Mouse (Mus musculus) lung, postnatal 0 days (tissue): ENCODE data around the gene Htra1. TPM values are rescaled to one million over a fixed set of nuclear protein-coding genes. Genes with fewer than 3 reads are reported as not detected.
A peak's percentile ranks its signal among the peaks of the same experiment; 100 is the strongest.

Experiments
- ATAC-seq: fragments of 200-750 bp; cut with Nextera tagmentation; 2 replicates; pipeline ENCODE4 v1.8.0; 2017; ENCODE audit warnings: moderate library complexity
- DNase-seq: peaks from one replicate; pipeline ENCODE4 v3.0.0-alpha.2; 2016; ENCODE audit warnings: low spot score
- H3K27ac ChIP-seq: fragments of 300-500 bp; sonication (generic); 2 replicates; pipeline ENCODE4 v1.5.1; 2014; ENCODE audit warnings: antibody characterized with exemption, mild to moderate bottlenecking, low read length, mixed read lengths
- H3K27me3 ChIP-seq: fragments of 300-500 bp; sonication (generic); replicated peaks from 2 replicates; pipeline ENCODE4 v1.6.1; 2014; ENCODE audit warnings: low read length, mixed read lengths; ENCODE audit not compliant: insufficient read depth
- H3K36me3 ChIP-seq: fragments of 300-500 bp; sonication (generic); 2 replicates; pipeline ENCODE4 v1.6.1; 2014; ENCODE audit warnings: low read length, mixed read lengths; ENCODE audit not compliant: insufficient read depth
- H3K4me1 ChIP-seq: fragments of 300-500 bp; sonication (generic); 2 replicates; pipeline ENCODE4 v1.6.1; 2014; ENCODE audit warnings: antibody characterized with exemption, low read depth, low read length, mixed read lengths; ENCODE audit not compliant: insufficient read depth
- H3K4me2 ChIP-seq: fragments of 300-500 bp; sonication (generic); replicated peaks from 2 replicates; pipeline ENCODE4 v1.6.1; 2014; ENCODE audit warnings: low read depth, mild to moderate bottlenecking, low read length, moderate library complexity, mixed read lengths
- H3K4me3 ChIP-seq: fragments of 300-500 bp; sonication (generic); 2 replicates; pipeline ENCODE4 v1.5.1; 2014; ENCODE audit warnings: low read depth, low read length
- H3K9ac ChIP-seq: fragments of 300-500 bp; sonication (generic); replicated peaks from 2 replicates; pipeline ENCODE4 v1.6.1; 2014; ENCODE audit warnings: low read depth, mild to moderate bottlenecking
- H3K9me3 ChIP-seq: fragments of 300-500 bp; sonication (generic); 2 replicates; pipeline ENCODE4 v1.6.1; 2016; ENCODE audit warnings: low read length, mixed read lengths
- CTCF ChIP-seq: IDR thresholded peaks from 2 replicates; pipeline ENCODE4 v1.5.1; 2016; ENCODE audit warnings: antibody characterized with exemption, mild to moderate bottlenecking
- EP300 ChIP-seq: IDR thresholded peaks from 2 replicates; pipeline ENCODE4 v1.6.1; 2016; ENCODE audit warnings: antibody characterized with exemption, mild to moderate bottlenecking, control low read depth
- WGBS: fragments of 180-500 bp; shearing (Covaris S2); extraction: QIAGEN DNeasy Blood & Tissue Kit; methylation state at CpG from one replicate; pipeline ENCODE4 v1.1.7; 2014; 5-methylcytosine and 5-hydroxymethylcytosine counted together
- polyA plus RNA-seq: library from polyadenylated mRNA; unstranded; fragments of >200 nt; fragmentation: Nextera tagmentation; extraction: Ambion mirVana; gene quantifications from 2 replicates; pipeline ENCODE4 v1.2.1, GENCODE M21; 2015

The Htra1 gene
- polyA plus RNA-seq, 1 experiment from 2014 or later: 44.6 TPM

DNA sequence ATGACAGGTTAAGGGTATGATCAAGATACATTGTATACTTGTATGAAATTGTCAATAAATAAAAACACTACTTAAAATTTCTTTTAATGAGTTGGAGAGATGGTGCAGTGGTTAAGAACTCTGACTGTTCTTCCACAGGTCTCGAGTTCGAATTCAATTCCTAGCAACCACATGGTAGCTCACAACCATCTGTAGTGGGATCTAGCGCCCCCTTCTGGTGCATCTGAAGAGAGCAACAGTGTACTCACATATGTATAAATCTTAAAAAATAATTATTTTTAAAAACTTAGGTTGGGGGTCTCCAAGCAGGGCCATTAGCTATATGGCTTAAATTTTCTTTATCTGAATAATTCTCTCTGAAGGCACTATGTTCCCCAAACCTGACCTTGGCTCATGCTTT, 5.5 kb upstream of the Htra1 start:
- TF ChIP-seq CTCF: peak; percentile 34
- TF ChIP-seq EP300: no peak
- Histone ChIP-seq H3K4me1 (peaks cover 3% of the 10 kb centered on the region; the same call in 1 of the 2 replicates), H3K4me3 (no peak overlapping the region), H3K36me3 (no peaks in the 10 kb centered on the region), H3K4me2 (no peak overlapping the region), H3K27me3 (0 out of 2 replicates have a peak, but pooled peaks cover 16% of the 10 kb centered on the region), H3K27ac (no peak overlapping the region), H3K9ac (no peak overlapping the region), H3K9me3 (no peaks in the 10 kb centered on the region)
- ATAC-seq (no peak), DNase-seq (no peak)
- WGBS: 66% methylated on average over 3 of the region's 3 CpGs

DNA sequence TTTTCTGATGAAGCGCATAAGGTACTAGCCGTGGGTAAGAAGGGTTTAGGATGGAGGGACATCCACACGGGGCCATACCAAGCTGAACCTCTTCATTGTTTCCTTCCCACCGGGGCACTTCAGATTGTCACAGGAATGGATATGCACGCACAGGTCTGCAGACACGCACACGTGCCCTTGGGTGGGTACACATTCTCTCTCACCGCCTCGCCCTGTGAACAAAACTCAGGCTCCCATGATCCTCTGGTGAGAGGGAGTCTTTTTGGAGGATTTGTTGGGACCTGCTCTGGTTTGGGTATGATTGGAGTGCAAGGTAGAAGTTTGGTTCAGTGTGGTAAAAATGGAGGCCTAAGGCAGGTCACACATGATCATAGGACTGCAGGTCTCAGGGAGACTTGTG, 3.0 kb upstream of the Htra1 start:
- ATAC-seq (no peak), DNase-seq (no peak)
- H3K4me1 ChIP-seq: peaks cover 7% of the 10 kb centered on the region; the same call in 1 of the 2 replicates
- no peak for TF ChIP-seq CTCF
- TF ChIP-seq EP300: no peak
- H3K9me3 ChIP-seq: no peaks in the 10 kb centered on the region
- no peak overlapping the region for H3K9ac ChIP-seq
- H3K36me3 ChIP-seq: no peaks in the 10 kb centered on the region
- H3K4me2 ChIP-seq: no peak overlapping the region
- H3K27me3 ChIP-seq: peaks cover 30% of the 10 kb centered on the region; the same call in 1 of the 2 replicates
- WGBS: 78% methylated on average over 9 of the region's 9 CpGs
- no peak overlapping the region for H3K4me3 ChIP-seq
- H3K27ac ChIP-seq: no peak overlapping the region

GRCm38 (mm10) chr7:130934654-130935053, 1.3 kb upstream of the Htra1 start:
- Histone ChIP-seq H3K4me3 (no peak overlapping the region), H3K36me3 (no peaks in the 10 kb centered on the region), H3K4me1 (peaks cover 7% of the 10 kb centered on the region; the same call in 1 of the 2 replicates), H3K4me2 (no peak overlapping the region), H3K9me3 (no peaks in the 10 kb centered on the region), H3K9ac (no peak overlapping the region), H3K27me3 (peaks cover 34% of the 10 kb centered on the region; the same call in 1 of the 2 replicates), H3K27ac (no peak overlapping the region)
- 84% methylated on average over 4 of the region's 4 CpGs for WGBS
- TF ChIP-seq CTCF (no peak), EP300 (no peak)
- no peak for DNase-seq
- no peak for ATAC-seq

DNA sequence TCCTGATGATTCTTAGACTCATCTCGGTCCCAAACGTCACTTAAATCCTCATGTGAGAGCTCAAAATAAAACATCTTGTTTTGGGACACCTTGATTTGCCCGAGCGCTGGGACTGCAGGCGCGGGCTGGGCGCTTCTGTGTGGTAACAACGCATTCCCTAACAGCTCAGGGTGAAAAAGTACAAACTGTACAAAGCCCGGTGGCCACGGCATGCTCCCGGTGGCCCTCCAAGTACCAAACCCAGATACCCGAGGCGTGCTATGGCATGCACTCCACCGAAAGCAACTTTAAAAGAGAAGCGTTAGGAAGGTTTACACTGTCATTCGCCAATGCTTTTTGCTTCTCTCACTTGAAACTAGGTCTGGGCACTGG, 504 bp upstream of the Htra1 start:
- peak; percentile 67 for ATAC-seq
- WGBS: 4% methylated on average over 16 of the region's 16 CpGs
- TF ChIP-seq CTCF (no peak), EP300 (no peak)
- Histone ChIP-seq H3K4me1 (peaks cover 7% of the 10 kb centered on the region; the same call in 1 of the 2 replicates), H3K27ac (no peak overlapping the region), H3K27me3 (peaks cover 34% of the 10 kb centered on the region; the same call in 1 of the 2 replicates), H3K4me3 (peak overlapping the region; percentile 49), H3K9ac (0 out of 2 replicates have a peak overlapping the region, but pooled peaks have one; percentile 19), H3K36me3 (no peaks in the 10 kb centered on the region), H3K9me3 (no peaks in the 10 kb centered on the region), H3K4me2 (peak overlapping the region; percentile 80)
- no peak for DNase-seq

- Histone ChIP-seq H3K4me2 (peak overlapping the region; percentile 80), H3K36me3 (no peaks in the 10 kb centered on the region), H3K4me1 (peaks cover 7% of the 10 kb centered on the region; the same call in 1 of the 2 replicates), H3K27ac (no peak overlapping the region), H3K4me3 (peak overlapping the region; percentile 49), H3K9ac (peak overlapping the region; percentile 19; the same call in 1 of the 2 replicates), H3K9me3 (no peaks in the 10 kb centered on the region), H3K27me3 (peaks cover 34% of the 10 kb centered on the region; the same call in 1 of the 2 replicates)
- TF ChIP-seq EP300 (no peak), CTCF (no peak)
- ATAC-seq (peak; percentile 57), DNase-seq (peak; percentile 46)
- WGBS: 3% methylated on average over 43 of the region's 49 CpGs
Observed at GRCm38 (mm10) chr7:130936472-130936951, 601 bp downstream of the Htra1 start.

DNA sequence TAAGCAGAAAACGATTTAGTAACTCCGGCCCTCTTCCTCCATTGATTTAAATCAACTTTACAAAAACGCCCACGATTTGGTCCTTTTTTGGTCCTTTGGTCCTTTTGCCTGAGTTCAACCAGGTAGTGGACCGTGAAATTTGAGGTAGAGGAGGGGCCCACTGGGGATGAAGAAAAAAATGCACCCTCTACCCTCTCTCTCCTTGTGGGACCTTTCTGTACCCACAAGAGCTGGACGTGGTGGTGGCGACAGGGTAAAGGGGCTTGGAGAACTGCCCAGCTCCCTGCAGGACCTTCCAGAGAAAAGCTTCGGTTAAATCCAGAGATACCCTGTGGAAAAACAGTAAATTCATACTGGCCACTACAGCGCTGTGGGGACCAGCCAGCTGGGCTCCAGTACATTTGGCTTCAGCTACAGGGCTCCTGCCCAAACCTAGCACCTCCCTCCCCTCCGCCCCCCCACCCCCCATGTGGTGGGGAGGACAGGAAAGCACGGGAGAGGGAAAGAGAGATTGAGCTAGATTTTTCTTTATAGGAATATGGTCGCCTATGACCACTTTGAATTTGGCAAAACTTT, 1.4 kb downstream of the Htra1 start:
- no peak overlapping the region for H3K27ac ChIP-seq
- no peaks in the 10 kb centered on the region for H3K9me3 ChIP-seq
- TF ChIP-seq EP300 (no peak), CTCF (no peak)
- H3K27me3 ChIP-seq: peaks cover 34% of the 10 kb centered on the region; the same call in 1 of the 2 replicates
- no peaks in the 10 kb centered on the region for H3K36me3 ChIP-seq
- H3K4me3 ChIP-seq: peak overlapping the region; percentile 49; the same call in 1 of the 2 replicates
- ATAC-seq: no peak
- peak overlapping the region; percentile 80; the same call in 1 of the 2 replicates for H3K4me2 ChIP-seq
- DNase-seq: no peak
- H3K9ac ChIP-seq: no peak overlapping the region
- 22% methylated on average over 12 of the region's 12 CpGs for WGBS
- peaks cover 7% of the 10 kb centered on the region; the same call in 1 of the 2 replicates for H3K4me1 ChIP-seq
